Mouse (Mus musculus) stomach, postnatal 0 days (tissue): Measurements from ENCODE around the gene Mef2c.

Experiments
- CTCF ChIP-seq: IDR thresholded peaks from 2 replicates; pipeline ENCODE4 v1.5.1; 2016; ENCODE audit warnings: antibody characterized with exemption, low read depth, mild to moderate bottlenecking, moderate library complexity
- EP300 ChIP-seq: optimal IDR thresholded peaks from 2 replicates; pipeline ENCODE3; 2016; ENCODE audit warnings: antibody characterized with exemption

DNA sequence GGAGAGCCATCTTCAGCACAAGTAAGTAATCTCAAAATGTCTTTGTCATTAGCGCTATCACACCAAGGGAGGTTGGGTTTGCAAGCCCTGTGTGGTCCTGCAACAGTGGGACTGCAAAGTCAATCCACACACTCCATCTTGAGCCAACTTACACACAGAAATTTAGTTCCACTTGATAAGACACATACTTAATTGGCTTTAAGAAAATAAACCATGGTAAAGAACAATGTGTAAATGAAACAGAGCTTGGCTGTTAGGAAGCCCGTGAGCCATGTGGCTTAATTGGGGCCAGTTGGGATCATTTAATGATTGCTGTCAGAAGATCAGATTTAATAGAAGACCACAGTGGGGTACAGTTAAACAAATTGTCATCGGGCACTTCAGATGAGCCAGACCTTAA lies 63.8 kb downstream of the Mef2c start:
- TF ChIP-seq CTCF (no peak), EP300 (no peak)
